Mouse (Mus musculus): ENCODE measurements at regions not wholly inside any gene's neighbourhood (a gene's known extent, or its start where the extent isn't known, plus 50 kb on each side); places are given as distances from the start of the nearest gene placed in this dataset.

- ATAC-seq (ENCODE audit: insufficient number of reproducible peaks, low FRiP score, low TSS enrichment): no peak
Observed at GRCm38 (mm10) chr6:66224164-66224903, 271.9 kb downstream of the 4930544G11Rik start.

DNA sequence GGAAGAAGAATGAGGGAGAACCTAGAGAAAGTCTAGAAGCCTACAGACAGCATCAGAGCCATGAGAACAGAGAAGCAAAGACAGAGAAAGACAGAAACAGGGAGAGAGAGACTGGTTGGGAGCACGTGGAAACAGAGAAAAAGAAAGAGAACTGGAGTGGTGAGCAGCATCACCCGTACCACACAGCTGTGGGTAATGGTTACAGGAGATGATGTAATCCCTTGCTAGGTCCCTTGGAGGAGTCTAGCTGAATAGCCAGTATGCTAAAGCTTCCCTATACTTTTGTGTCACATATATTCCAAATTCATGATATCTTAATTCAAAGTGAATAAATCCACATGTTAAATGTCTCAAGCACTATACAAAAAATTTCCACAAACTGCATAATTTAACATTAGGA is 284.0 kb downstream of the 4930544G11Rik start:
- no peak for ATAC-seq (ENCODE audit: insufficient number of reproducible peaks, low FRiP score, low TSS enrichment)

DNA sequence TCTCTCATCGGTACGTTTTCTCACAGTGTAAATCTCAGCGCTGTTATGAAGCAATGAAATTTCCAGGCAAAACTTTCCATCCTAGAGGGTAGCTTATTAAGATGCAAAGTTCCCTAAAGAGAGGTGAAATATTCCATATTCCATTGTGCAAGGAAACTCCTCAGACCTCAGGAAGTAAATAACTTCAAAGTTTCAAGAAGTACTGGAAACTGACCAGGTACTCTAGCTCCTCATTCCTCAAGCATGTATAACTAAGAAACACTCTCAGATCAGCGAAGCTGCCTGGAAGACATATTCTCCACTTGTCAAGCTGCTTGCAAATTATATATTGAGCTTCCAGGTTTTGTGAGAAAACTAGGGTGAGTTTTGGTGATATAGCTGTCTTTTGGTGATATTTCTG is 279.8 kb upstream of the Mad2l1 start:
- no peak for ATAC-seq (ENCODE audit: insufficient number of reproducible peaks, low FRiP score, low TSS enrichment)

- ATAC-seq (ENCODE audit: insufficient number of reproducible peaks, low FRiP score, low TSS enrichment): no peak
Observed at GRCm38 (mm10) chr6:66263429-66263828, 271.8 kb upstream of the Mad2l1 start.

GRCm38 (mm10) chr6:66263918-66264317 is 271.3 kb upstream of the Mad2l1 start:
- ATAC-seq (ENCODE audit: insufficient number of reproducible peaks, low FRiP score, low TSS enrichment): no peak

DNA sequence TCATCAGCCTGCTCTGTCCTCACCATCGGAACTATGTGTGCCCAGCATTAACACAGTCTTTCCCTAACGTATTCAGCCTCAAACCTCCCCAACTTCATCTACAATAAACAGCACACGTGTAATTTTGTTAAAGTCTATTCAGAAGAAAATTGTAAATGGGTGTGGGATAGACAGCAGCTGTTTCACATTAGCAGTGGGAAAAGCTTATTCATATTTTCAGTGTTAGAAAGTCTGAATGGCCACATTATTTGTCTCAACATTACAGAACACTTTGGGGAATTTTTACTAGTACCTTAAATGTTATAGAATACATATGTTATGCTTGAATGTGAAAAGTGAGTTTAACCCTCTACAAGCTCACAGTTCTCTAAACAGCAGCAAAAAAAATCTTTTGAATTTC is 266.8 kb upstream of the Mad2l1 start:
- ATAC-seq (ENCODE audit: insufficient number of reproducible peaks, low FRiP score, low TSS enrichment): no peak

DNA sequence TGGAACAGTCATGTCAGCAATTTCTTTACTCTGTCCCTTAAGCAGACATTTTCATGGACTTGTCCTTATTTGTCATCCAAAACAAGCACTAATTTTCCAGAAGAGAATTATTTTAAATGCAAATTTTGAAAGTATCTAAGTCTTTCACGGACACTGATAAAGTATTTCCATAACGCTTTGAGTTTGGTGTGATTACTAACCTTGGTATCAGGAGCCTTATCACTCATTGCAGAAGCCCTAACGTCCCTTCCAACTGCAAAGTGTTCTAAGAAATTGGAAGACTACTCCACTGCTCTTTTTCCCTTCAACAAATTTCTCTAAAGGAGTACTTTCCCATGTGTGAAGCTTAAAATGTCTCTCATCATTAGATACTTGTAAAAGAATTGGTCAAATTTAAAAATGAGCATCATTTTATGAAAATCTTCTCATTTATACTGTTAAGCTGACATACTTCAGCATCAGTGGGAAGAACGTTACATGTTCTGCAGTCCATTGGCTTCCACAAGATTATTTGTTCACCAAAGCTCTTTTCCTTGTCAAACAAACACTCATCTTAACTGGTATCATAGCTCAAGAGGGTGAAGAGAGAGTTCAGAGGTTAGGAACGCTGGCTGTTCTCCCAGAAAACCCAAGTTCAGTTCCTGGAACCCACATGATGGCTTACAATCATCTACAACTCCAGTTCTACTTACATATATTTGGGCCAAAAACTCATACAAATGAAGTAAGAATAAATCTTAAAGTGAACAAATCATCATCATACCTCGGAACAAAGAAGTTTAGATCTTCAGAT is 263.6 kb upstream of the Mad2l1 start:
- ATAC-seq (ENCODE audit: insufficient number of reproducible peaks, low FRiP score, low TSS enrichment): no peak

- ATAC-seq (ENCODE audit: insufficient number of reproducible peaks, low FRiP score, low TSS enrichment): no peak
Observed at GRCm38 (mm10) chr6:66272216-66272615, 263.0 kb upstream of the Mad2l1 start.

DNA sequence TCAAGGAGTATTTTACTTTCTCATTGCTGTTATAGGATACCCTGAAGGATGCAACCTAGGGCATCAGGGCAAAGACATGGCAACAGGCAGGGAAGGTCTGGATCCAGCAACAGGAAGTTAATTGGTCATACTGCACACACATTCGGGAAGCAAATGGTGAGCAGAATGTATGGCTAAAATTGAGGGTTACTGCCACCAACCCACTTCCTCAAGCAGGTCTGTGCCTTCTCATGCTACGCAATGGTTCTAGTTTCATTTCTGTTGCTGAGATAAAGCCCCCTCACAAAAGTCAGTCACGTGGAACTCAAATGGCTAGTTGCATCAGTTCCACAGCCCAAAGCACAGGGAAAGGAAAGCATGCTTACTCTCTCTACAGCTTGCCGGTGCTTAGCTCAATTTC is 260.5 kb upstream of the Mad2l1 start:
- ATAC-seq (ENCODE audit: insufficient number of reproducible peaks, low FRiP score, low TSS enrichment): no peak

GRCm38 (mm10) chr6:66280701-66281100 is 254.5 kb upstream of the Mad2l1 start:
- ATAC-seq (ENCODE audit: insufficient number of reproducible peaks, low FRiP score, low TSS enrichment): peak; percentile 68; the same call in 1 of the 2 replicates

GRCm38 (mm10) chr6:66282566-66283115 is 252.5 kb upstream of the Mad2l1 start:
- ATAC-seq (ENCODE audit: insufficient number of reproducible peaks, low FRiP score, low TSS enrichment): no peak

DNA sequence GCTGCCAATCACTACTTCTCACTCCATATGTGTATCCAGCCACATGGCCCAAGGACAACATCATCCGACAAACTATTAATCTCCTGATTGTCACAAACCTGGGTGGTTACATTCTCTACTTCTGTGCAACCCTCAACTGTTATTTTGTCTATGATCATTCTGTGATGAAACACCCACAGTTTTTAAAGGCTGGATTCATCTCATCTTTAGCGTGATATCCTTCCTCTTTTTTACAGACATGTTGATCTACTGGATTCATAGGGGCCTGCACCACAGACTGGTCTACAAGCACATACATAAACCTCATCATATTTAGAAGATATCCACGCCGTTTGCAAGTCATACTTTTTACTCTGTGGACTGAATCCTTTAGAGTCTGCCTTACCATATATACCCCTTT is 251.7 kb upstream of the Mad2l1 start:
- no peak for ATAC-seq (ENCODE audit: insufficient number of reproducible peaks, low FRiP score, low TSS enrichment)

GRCm38 (mm10) chr6:66287607-66288006 is 247.6 kb upstream of the Mad2l1 start:
- ATAC-seq (ENCODE audit: insufficient number of reproducible peaks, low FRiP score, low TSS enrichment): no peak

- ATAC-seq (ENCODE audit: insufficient number of reproducible peaks, low FRiP score, low TSS enrichment): no peak
Observed at GRCm38 (mm10) chr6:66289196-66289595, 246.0 kb upstream of the Mad2l1 start.

GRCm38 (mm10) chr6:66291576-66291975 is 243.6 kb upstream of the Mad2l1 start:
- ATAC-seq (ENCODE audit: insufficient number of reproducible peaks, low FRiP score, low TSS enrichment): no peak

DNA sequence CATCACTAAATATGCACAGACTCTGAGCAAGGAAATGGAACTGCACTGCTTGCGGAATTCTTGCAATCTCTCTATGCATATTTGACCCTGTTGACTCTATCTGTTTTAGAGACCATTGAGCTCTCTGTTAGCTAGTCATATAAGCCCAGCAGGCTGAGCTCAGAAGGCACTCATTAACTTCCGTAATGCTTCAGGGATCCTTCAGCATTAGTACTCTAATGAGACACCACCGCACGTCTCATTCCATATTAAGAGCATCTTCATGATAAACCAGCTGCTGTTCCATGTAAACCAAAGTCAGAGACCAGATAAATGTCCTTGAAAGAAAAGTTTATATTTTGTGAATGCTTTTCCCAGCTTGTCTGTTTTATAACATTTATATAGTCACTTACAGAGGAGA is 237.1 kb upstream of the Mad2l1 start:
- no peak for ATAC-seq (ENCODE audit: insufficient number of reproducible peaks, low FRiP score, low TSS enrichment)

DNA sequence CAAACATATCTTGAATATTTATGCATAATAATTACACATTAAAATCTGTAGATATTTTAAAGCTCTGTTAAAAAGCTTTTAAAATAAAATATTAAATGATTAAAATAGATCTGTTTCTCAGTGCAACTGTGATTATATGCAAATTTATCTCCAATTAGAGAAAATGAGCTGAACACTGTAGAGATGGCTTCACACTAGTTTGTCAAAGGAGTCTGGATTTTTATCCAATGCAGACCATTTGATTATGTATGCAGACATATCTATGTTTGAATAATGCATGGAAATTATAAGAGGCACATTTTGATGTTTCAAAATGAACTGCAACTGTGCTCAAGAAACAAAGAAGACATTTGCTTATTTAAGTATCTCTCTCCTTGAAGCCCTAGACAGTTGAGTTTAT is 235.0 kb upstream of the Mad2l1 start:
- no peak for ATAC-seq (ENCODE audit: insufficient number of reproducible peaks, low FRiP score, low TSS enrichment)

DNA sequence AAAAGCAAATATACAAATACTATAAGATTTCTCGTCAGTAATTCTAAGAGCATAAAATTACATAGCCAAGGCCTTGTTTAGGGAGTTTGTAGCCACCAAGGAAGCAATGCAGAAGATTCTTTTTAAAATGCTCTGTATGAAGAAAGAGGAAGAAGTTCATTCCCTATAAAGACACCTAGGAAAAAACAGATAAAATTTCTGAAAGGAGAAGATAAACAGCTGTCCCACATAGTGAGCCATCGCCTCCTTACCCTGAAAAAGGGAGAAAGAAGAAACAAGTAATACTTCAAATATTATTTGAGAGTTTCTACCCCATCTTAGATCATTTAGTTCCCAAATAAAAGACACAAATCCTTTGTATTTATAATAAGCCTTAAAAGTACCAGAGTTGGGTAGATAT is 190.3 kb upstream of the Mad2l1 start:
- no peak for ATAC-seq (ENCODE audit: insufficient number of reproducible peaks, low FRiP score, low TSS enrichment)

GRCm38 (mm10) chr6:66347356-66347755 is 187.8 kb upstream of the Mad2l1 start:
- ATAC-seq (ENCODE audit: insufficient number of reproducible peaks, low FRiP score, low TSS enrichment): no peak

GRCm38 (mm10) chr6:66361130-66361529 is 174.1 kb upstream of the Mad2l1 start:
- 0 out of 2 replicates have a peak, but pooled peaks have one; percentile 36 for ATAC-seq (ENCODE audit: insufficient number of reproducible peaks, low FRiP score, low TSS enrichment)

GRCm38 (mm10) chr6:66367263-66367662 is 167.9 kb upstream of the Mad2l1 start:
- ATAC-seq (ENCODE audit: insufficient number of reproducible peaks, low FRiP score, low TSS enrichment): peak; percentile 40; the same call in 1 of the 2 replicates

All from cerebellum, adult (tissue).